Mouse (Mus musculus) E14TG2a.4 (cell line): ENCODE data around the gene Gm11541.

Source experiments
- H3K27me3 ChIP-seq: 2 replicates; pipeline ENCODE4 v1.6.1; 2014; ENCODE audit warnings: low read length, control low read depth; ENCODE audit not compliant: insufficient read depth
- H3K36me3 ChIP-seq: 2 replicates; pipeline ENCODE4 v1.6.1; 2014; ENCODE audit warnings: low read length, control low read depth; ENCODE audit not compliant: insufficient read depth
- H3K4me1 ChIP-seq: replicated peaks from 2 replicates; pipeline ENCODE4 v1.6.1; 2014; ENCODE audit warnings: low read depth, low read length, control low read depth
- H3K4me3 ChIP-seq: replicated peaks from 2 replicates; pipeline ENCODE4 v1.5.1; 2014; ENCODE audit warnings: mild to moderate bottlenecking, low read length
- H3K9me3 ChIP-seq: 2 replicates; pipeline ENCODE4 v1.6.1; 2014; ENCODE audit warnings: low read length, control low read depth
- CTCF ChIP-seq: conservative IDR thresholded peaks from 2 replicates; pipeline ENCODE4 v1.5.1; 2014; ENCODE audit warnings: low read length
- NANOG ChIP-seq: IDR thresholded peaks from 2 replicates; pipeline ENCODE4 v1.6.1; 2014; ENCODE audit warnings: borderline replicate concordance, low read length, mixed read lengths
- POU5F1 ChIP-seq: IDR thresholded peaks from 2 replicates; pipeline ENCODE4 v1.6.1; 2014; ENCODE audit warnings: low read length, borderline replicate concordance

Gm11541 gene

DNA sequence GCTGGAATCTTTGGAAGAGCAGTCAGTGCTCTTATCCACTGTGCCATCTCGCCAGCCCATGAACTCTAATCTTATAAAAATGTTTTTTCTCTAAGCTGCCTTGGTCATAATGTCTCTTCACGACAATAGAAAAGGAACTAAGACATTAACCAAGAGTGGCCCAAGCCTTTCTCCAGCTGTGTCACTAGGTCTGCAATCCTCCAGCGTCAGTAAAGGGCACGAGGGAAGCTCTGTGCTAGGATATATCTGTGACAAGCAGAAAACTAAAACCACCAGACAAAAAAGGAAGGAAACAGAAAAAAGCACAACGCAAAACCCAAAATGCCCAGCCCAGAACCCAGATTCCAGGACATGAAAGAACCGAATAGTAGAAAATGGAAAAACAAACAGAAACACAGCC is 17.1 kb downstream of the Gm11541 start:
- no peaks in the 10 kb centered on the region for H3K36me3 ChIP-seq
- peaks cover 3% of the 10 kb centered on the region; the same call in 1 of the 2 replicates for H3K4me1 ChIP-seq
- TF ChIP-seq POU5F1 (no peak), CTCF (no peak), NANOG (no peak)
- no peak overlapping the region for H3K4me3 ChIP-seq
- no peaks in the 10 kb centered on the region for H3K9me3 ChIP-seq
- no peaks in the 10 kb centered on the region; the same call in 1 of the 2 replicates for H3K27me3 ChIP-seq

DNA sequence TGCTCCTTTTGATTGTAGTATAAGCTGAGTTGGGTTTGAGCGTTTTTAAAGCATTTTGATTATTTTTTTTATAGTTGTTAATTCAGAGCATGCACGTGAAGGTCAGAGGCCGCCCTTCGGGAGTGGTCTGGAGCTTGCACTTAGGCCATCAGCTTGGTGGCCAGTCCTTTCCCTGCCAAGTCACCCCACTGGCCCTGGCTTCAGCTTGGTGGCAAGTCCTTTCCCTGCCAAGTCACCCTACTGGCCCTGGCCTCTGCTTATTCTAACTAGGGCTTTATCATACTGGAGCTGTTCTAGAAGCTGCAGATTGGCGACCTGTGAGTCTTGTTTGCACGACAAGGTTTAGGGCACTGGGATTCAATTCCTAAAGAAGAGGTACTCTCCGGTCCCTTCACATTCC is 21.9 kb downstream of the Gm11541 start:
- TF ChIP-seq CTCF (no peak), NANOG (no peak), POU5F1 (no peak)
- Histone ChIP-seq H3K4me3 (no peak overlapping the region), H3K9me3 (no peaks in the 10 kb centered on the region), H3K36me3 (no peaks in the 10 kb centered on the region), H3K27me3 (no peaks in the 10 kb centered on the region; the same call in 1 of the 2 replicates), H3K4me1 (peaks cover 23% of the 10 kb centered on the region)

- TF ChIP-seq CTCF = no peak
- TF ChIP-seq POU5F1 = no peak
- TF ChIP-seq NANOG = no peak
Observed at GRCm38 (mm10) chr11:94681640-94682039, 22.7 kb downstream of the Gm11541 start.

GRCm38 (mm10) chr11:94680639-94681038 is 23.7 kb downstream of the Gm11541 start:
- H3K36me3 ChIP-seq = 0 out of 2 replicates have a peak, but pooled peaks cover 2% of the 10 kb centered on the region

More at GRCm38 (mm10) chr11:94681640-94682039, 22.7 kb downstream of the Gm11541 start:
- no peaks in the 10 kb centered on the region for H3K9me3 ChIP-seq
- peaks cover 24% of the 10 kb centered on the region for H3K4me1 ChIP-seq
- no peaks in the 10 kb centered on the region for H3K36me3 ChIP-seq
- H3K27me3 ChIP-seq = no peaks in the 10 kb centered on the region; the same call in 1 of the 2 replicates
- no peak overlapping the region for H3K4me3 ChIP-seq

GRCm38 (mm10) chr11:94677607-94678145 is 26.6 kb downstream of the Gm11541 start:
- Histone ChIP-seq H3K9me3 (no peaks in the 10 kb centered on the region), H3K4me3 (peak overlapping the region; percentile 89), H3K27me3 (no peaks in the 10 kb centered on the region), H3K4me1 (peaks cover 47% of the 10 kb centered on the region), H3K36me3 (peaks cover 17% of the 10 kb centered on the region; the same call in 1 of the 2 replicates)
- no peak for TF ChIP-seq NANOG
- no peak for TF ChIP-seq CTCF
- TF ChIP-seq POU5F1 = no peak

More at GRCm38 (mm10) chr11:94680639-94681038, 23.7 kb downstream of the Gm11541 start:
- Histone ChIP-seq H3K9me3 (no peaks in the 10 kb centered on the region), H3K4me3 (no peak overlapping the region), H3K4me1 (peaks cover 34% of the 10 kb centered on the region), H3K27me3 (no peaks in the 10 kb centered on the region; the same call in 1 of the 2 replicates)
- TF ChIP-seq CTCF (peak; percentile 86), NANOG (no peak)

DNA sequence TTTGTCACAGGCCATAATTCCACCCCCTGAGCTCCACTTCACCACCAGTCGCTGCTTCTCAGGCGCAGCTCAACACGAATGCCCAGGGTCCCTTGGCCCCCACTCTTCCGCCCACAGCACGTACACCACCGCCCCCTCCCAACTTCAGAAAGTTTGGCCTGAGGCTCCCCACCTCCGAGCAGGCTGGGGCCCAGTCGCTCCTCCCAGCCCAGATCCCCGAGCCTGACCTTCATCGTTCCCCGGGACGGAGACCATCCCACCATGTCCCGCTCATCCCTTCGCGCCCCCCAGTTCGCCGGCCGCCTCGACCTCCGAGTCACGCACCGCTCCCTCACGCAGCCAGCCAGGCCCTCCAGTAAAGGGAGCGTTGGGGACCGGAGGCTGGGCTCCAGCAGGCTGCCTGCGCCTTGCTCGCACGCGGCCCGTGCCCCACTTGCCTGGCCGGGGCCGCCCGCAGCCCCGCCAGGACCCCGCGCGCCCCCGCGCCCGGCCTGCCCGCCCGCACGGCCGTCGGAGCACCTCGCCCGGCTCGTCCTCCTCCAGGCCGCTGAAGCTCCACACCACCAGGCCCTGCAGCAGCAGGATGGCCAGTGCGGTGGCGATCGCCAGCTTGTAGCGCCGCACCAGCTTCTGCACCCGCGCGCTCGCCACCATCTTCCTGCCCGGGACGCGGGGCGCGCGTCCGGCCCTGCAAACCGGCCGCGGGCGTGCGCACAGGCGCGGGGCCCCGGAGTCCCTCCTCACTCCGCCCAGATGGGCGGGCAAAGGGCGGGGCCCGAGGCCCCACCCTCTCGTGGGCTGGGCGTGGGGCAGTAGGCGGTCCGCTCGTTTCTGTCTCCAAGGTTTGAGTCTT is 27.3 kb downstream of the Gm11541 start, which contains the start of gene Xylt2:
Gene Xylt2, minus strand, starts transcription at position 762 of the 853 bp plus-strand sequence.
- Histone ChIP-seq H3K9me3 (no peaks in the 10 kb centered on the region), H3K36me3 (peaks cover 17% of the 10 kb centered on the region; the same call in 1 of the 2 replicates), H3K27me3 (no peaks in the 10 kb centered on the region), H3K4me1 (peaks cover 48% of the 10 kb centered on the region), H3K4me3 (peak within 1 kb of the TSS; percentile 89)
- TF ChIP-seq POU5F1 = no peak
- no peak for TF ChIP-seq CTCF
- TF ChIP-seq NANOG = no peak

DNA sequence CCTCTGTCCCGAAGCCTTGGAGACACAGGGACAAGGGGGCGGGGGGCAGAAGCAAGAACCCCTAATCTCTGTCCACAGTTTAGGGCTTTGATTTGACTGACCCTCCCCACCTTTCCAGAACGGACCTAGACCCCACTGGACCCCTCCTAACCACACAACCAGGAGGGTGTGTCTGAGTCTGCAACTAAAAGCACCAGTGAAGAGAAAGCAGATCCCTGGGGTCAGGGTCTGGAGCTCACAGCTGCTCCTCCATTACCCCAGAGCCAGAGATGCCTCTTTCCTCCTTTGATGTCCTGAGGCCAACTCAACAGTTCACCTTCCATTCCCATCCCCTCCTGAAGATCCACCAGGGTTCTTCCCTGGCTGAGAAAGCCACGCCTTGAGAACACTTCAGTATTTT is 28.0 kb downstream of the Gm11541 start:
- Histone ChIP-seq H3K36me3 (peaks cover 17% of the 10 kb centered on the region; the same call in 1 of the 2 replicates), H3K9me3 (no peaks in the 10 kb centered on the region), H3K4me1 (peaks cover 49% of the 10 kb centered on the region), H3K4me3 (peak overlapping the region; percentile 89), H3K27me3 (no peaks in the 10 kb centered on the region)
- no peak for TF ChIP-seq NANOG
- TF ChIP-seq CTCF = no peak
- TF ChIP-seq POU5F1 = no peak

DNA sequence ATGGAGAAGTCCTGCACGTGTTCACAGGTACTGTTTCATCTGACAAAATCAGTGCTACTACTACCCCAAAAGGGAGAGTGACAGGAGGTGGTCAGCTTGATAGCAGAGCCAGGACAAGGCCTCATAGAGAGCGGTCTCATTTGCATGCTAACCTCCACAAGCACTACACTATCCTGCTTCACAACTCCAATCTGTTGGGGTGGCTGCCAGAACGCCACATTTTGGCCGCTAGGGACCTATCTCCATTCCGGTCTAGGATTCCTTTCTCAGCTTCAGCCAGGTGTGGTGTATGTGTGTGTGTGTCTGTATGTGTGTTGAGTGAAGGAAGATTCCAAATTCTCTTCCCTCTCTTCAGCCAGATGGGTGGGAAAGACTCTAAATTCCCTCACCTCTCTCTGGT is 28.9 kb downstream of the Gm11541 start:
- Histone ChIP-seq H3K27me3 (no peaks in the 10 kb centered on the region), H3K4me1 (peaks cover 56% of the 10 kb centered on the region), H3K4me3 (no peak overlapping the region; the same call in 1 of the 2 replicates), H3K9me3 (no peaks in the 10 kb centered on the region), H3K36me3 (peaks cover 17% of the 10 kb centered on the region; the same call in 1 of the 2 replicates)
- no peak for TF ChIP-seq CTCF
- TF ChIP-seq NANOG = no peak
- TF ChIP-seq POU5F1 = no peak
